Mouse (Mus musculus): Measurements from ENCODE around the gene Cd3e.
A peak's percentile ranks its signal among the peaks of the same experiment; 100 is the strongest.

The Cd3e gene

DNA sequence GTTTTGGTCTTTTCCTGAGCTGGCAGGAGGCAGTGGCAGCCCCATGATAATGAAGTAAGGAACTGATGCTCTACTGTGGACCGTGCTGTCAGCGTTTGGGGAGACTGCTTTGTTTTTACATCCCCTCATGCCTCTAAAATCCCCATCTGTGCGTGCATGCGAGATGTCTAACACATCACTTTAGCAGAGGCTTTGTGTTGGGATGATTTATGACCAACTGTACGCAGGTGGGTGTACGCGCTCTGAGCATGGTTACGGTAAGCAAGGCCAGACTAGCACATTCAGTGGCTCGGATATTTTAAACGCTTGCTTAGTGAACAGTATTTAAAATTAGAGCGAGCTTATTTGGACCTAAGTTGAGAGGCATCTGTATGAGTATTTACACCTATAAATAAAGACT, 8.6 kb upstream of the Cd3e start:
- peak; percentile 42 for DNase-seq (ENCODE audit: low read depth, low spot score)

- no peak for DNase-seq (ENCODE audit: low read depth, low spot score)
Measured at GRCm38 (mm10) chr9:45015841-45016240, 6.4 kb upstream of the Cd3e start.

- no peak for DNase-seq (ENCODE audit: low read depth, low spot score)
Measured at GRCm38 (mm10) chr9:45014879-45015278, 5.5 kb upstream of the Cd3e start.

DNA sequence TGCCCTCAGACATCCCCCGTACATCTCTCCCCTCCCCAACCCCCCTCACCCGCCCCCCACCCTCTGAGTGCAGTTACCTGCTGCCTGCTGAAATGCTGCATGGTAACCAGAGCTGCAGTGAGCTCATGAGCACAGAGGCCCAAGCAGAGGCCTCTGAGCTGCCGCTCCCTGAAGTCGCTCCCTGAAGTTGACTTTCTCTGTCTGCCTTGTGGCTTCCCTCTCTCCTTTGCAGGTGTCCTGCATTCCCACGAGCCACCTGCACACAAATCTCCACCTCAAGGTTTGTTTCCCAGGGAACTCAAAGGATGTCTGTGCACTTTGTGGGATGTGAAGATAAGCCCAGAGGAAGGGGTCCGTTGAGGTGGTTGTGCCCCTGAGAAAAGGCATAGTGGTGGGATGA, 1.9 kb upstream of the Cd3e start:
- DNase-seq (ENCODE audit: low read depth, low spot score), result no peak

- DNase-seq (ENCODE audit: low read depth, low spot score), result no peak
Measured at GRCm38 (mm10) chr9:45010461-45010860, 1.0 kb upstream of the Cd3e start.

- DNase-seq (ENCODE audit: low read depth, low spot score), result no peak
Measured at GRCm38 (mm10) chr9:45008342-45008741, 1.1 kb downstream of the Cd3e start.

DNA sequence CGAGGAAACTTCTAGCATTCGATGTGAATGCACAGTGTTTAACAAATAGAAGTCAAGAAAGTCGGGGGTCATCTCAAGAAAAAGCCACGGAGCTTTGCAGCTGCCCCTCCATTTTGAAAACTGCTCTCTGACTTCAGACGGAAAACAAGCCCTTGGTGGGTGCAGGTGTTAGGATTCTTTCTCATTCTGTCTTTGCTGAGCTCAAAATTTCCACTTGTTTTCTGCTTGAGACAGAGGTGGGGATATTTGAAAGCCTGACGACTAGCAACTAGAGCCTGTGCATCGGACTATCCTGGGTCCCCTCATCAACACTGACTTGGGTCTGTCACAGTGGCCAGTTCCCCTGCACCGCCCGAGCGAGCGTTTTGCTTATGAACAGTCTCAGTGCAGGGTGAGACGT, 2.0 kb downstream of the Cd3e start:
- DNase-seq (ENCODE audit: low read depth, low spot score), result no peak

DNA sequence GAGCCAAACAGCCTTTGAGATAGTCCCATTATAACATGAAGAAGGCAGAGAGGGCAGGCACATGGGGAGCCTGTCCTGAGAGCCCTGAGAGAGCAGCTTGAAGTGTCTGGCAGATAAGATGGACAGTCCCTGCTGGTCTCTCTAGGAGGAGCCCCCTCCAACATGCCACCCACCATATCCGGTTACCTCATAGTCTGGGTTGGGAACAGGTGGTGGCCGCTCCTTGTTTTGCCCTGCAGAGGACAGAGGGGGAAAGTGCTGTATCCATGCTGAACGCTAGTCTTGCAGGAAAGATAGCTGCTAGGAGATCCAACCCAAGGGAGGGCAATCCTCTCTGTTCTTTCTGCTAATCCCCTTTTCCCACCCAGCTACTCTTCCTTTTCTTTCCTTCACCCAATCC, 9.2 kb downstream of the Cd3e start:
- no peak for DNase-seq (ENCODE audit: low read depth, low spot score)

DNA sequence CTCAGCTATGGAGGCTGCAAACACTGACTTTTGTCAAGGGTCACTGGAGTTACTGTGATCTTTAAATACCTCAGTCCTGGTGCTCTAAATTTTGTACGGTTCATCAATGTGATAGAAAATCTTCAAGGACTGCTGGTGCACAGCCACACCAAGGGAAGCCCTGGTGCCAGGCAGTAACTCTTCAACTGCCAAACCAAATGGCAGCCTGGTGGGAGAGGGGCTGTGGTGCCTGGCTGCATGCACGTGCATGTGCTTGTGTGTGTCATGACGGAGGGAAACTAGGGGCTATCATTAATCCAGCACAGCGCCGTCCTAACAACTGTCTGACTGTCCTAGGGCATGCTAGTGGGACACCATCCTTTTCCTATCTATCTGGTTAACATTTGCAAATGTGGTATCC, 9.7 kb downstream of the Cd3e start:
- DNase-seq (ENCODE audit: low read depth, low spot score), result no peak

DNA sequence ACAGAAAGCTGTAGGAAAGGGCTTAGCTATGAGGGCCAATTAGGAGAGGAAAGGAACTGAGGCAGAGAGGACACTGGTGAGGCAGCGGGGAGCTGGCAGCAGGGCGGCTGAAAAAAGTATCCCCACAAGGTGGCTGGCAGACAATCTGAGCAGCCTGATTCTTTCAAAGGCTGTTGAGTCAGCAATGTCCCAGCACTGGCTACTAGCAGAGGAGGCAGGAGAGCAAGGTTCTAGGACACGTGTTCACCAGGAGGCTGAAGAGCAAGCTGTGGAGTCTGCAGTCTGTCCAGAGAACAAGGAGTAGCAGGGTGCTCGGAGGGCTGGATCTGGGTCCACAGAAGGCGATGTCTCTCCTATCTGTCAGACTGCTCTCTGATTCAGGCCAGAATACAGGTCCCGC, 10.3 kb downstream of the Cd3e start:
- no peak for DNase-seq (ENCODE audit: low read depth, low spot score)

DNA sequence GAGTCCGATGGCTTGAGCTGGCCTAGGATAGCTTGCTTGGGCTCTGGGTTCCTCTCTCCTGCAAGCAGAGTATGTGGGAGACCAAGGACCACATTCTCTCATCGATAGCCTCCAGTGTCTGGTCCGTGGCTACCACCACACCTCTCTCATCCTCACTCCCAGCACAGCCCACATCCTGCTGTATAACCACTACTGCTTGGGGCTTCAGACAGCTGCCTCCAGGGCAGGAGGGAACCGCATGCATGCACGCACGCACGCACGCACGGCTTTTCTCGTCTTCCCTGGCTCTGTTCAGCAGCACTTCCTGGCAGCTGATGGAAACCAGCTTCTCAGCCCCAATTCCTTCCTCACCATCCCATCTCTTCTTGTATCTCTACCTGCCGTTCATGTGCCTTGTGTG, 11.3 kb downstream of the Cd3e start:
- no peak for DNase-seq (ENCODE audit: low read depth, low spot score)

DNA sequence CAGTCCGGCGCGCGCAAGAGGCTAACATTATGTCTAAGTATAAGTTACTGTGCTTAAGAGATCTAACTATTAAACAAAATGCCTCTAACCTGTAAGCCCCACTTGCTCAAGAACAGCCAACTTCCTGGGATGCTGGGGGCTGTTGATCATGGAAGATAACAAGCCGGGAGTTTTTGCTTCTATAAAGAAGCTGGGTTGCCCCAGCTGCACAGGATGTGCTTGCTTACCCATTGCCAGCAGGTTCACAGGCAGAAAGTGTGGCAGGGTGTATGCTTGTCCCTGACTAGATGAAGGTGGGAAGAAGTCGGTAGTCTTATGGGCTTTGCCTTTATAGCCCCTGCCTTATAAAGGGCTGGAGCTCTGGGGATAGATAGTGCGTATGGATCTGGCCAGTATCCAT, 12.8 kb downstream of the Cd3e start:
- no peak for DNase-seq (ENCODE audit: low read depth, low spot score)

DNA sequence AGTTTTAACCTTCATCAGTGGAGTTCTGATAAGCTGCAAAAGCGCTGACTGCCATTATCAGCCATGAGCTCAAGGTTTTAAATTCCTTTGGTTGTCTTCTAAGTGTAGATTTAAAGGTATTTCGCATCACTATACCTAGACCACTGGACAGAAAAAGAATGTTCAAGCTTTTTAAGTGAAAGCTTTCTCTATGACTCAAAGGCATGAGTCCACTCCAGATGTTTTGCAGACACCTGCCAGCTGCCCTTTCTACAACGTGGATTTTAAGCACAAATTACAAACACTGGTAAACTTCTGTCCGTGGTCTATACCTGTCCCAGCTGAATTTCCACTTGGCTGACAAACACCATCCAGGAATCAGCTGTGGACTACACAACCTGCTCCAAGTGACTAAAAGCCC, 14.5 kb downstream of the Cd3e start:
- no peak for DNase-seq (ENCODE audit: low read depth, low spot score)

DNA sequence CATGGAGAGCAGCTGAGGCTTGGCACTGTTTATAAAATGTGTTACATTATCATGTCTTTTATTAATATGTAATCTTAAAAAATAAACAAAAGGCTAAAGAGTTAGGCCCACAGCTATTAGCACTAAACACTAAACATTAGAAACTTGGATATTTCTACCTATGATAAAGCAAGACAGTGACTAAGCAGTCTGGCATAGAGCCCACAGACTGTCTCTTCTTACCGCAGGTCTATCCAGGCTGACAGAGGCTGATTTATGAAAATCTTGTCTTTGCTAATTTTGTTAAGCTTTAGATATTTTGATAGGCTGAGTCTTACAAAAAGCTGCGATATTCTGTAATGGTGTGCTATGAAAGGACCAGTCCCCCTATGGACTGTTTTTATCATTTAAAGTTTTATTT, 16.2 kb downstream of the Cd3e start:
- no peak for DNase-seq (ENCODE audit: low read depth, low spot score)

DNA sequence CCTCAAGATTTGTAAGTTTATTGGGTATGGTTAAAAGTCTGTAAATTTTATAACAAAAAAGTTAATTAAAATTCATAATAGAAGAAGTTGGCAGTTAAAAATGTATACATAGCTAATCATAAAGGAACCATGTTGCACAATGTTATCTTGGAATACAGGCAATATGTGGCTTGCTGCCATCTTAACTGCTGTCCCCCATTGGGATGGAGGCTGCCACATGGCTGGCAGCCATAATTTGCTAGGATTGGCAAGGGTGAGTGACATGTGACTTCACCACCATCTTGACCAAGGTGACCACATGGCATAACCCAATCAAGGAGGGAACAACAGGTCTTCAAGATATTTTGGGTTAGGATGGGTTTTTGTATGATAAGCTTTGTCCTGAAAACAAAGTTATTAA, 17.2 kb downstream of the Cd3e start:
- DNase-seq (ENCODE audit: low read depth, low spot score), result no peak

DNA sequence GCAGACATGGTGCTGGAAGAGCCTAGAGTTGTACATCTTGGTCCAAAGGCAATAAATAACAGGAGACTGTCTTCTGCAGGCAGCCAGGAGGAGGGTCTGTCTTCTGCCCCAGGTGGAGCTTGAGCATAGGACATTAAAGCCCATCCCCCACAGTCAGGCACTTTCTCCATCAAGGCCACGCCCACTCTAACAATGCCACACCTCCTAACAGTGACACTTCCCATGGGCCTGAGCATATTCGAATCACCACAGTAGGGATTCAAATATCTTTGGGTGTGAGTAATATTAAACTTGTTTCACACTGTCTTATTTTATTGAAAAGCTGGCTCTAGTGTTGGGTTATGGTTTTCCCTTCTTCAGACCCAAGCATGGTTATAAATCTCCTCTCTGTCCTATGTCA, 17.6 kb downstream of the Cd3e start:
- DNase-seq (ENCODE audit: low read depth, low spot score), result no peak

GRCm38 (mm10) chr9:44986976-44987375, 22.5 kb downstream of the Cd3e start:
- DNase-seq (ENCODE audit: low read depth, low spot score), result no peak

DNA sequence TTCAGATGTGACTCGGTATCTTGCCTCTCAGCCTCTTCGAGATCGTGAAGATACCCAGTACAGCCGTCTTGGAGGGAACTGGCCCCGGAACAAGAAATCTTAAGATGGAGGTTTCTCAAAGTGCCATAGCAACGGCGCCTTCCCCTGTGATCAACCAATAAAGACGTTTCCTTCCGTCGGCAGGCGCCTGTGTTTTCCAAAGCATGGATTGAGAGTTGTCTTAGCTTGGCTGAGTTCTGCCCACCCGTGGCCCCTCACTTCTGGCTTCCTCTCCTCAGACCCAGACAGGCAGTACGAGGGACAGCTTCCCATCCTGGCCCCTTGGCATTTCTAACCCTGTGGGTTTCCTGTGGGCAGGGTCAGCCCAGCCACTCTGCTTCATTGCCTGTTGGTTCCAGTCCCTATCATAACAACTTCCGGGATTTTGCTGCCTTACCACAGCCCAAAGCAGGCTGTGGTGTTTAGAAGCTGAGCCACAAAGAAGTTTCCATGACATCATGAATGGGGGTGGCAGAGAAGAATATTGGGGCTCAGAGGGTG, 23.1 kb downstream of the Cd3e start:
- DNase-seq (ENCODE audit: low read depth, low spot score), result no peak

DNA sequence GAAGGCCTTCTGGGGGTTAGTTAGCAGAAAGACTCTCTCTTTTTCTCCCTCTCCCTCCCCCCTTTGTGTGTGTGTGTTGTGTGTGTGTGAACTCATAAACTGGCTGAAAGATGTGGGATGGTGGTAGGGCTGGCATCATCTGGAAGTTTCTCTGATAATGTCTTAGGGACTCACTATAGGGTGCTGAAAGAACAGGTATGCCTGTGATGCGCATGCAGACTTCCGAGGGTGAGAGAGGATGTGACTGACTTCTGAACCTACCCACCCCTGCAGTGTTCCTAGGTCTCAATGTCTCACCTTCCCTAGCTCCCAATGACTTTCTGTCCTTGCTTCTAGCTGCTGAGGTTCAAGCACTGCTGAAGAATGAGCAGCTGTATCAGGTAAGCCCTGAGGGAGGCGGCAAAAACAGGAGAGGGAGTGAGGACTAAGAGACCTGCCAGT, 23.7 kb downstream of the Cd3e start:
- no peak for DNase-seq (ENCODE audit: low read depth, low spot score)

DNA sequence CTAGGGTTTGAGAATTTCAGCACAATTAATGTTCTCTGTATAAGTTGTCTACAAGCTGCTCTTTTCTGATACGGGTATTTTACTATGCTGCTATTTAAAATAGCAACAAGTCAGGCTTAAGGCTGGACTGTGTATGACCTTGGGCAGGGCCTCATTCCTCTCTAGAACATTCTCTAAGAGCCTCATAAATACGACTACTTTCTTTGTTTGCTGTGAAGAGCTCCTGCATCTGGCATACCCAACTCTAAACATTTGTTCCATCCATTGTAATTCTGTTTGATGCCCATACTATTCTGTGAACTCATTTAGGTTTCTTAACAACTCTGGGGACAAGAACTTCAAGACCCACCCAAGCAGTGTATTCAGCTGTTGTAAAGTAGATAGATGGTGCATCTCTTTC, 26.4 kb downstream of the Cd3e start:
- DNase-seq (ENCODE audit: low read depth, low spot score), result no peak

DNA sequence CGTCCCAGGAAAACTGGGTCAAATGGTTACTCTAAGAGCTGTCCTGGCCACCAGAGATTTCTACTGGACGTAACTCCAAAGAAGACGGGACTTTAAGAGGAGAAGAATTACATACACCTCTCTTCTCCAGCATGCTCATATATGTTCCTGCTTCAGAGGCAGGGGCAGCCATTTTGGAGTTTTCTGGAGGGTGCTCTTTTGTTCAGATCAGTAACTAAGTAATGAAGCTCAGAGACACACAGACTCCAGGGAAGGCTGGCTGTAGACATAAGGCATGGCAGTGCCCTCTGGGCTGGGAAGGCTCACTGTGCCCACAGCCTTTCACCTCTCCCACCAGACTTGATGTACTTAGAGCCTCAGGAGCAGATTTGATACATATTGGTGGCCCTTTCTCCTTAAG, 26.9 kb downstream of the Cd3e start:
- no peak for DNase-seq (ENCODE audit: low read depth, low spot score)

DNA sequence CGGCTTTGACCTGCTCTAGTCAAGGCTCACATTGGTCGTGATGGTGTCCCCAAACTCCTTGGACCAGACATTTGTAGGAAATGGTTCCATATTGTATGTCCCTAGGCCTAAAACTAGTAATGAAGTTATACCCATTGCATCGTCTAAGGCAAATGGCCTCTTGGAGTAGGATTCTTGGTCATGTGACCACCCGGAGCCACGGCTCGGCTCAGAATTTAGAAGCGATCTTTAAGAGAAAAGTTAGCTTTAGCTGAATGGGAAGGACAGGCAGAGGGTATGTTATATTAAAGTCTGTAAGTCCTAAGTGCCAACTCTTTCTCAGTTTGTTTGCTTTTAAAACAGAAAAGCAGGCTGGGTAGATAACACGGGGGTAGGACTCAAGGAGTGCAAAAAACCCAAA, 27.3 kb downstream of the Cd3e start:
- DNase-seq (ENCODE audit: low read depth, low spot score), result no peak

- no peak for DNase-seq (ENCODE audit: low read depth, low spot score)
Measured at GRCm38 (mm10) chr9:44981676-44982075, 27.8 kb downstream of the Cd3e start, which contains the start of gene Cd3d. TSS of gene Cd3d (plus strand) at chr9:44981786.

DNA sequence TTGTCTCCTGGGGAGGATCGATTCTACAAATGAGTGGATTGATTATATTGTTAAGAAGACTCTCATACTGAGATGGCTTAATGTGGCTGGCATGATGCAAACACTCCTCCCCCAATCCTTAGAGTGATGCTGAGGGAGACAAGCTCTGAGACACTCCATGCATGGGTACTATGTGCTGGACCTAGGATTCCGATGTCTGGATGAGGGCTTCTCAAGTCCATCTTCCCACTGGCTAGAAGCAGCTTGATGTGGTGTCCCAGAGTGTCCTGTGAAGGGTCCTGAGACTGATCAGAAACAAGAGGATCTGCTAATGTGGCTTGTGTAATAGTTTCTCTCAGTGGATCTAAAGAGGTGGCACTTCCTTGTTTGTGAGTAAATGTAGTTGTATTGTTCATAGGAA, 28.3 kb downstream of the Cd3e start:
- no peak for DNase-seq (ENCODE audit: low read depth, low spot score)

GRCm38 (mm10) chr9:44980242-44980641, 29.2 kb downstream of the Cd3e start, which contains the start of gene Cd3g:
TSS of gene Cd3g (minus strand) at chr9:44980431.
- no peak for DNase-seq (ENCODE audit: low read depth, low spot score)
